24 mouse cellular contexts compared by ENCODE assay signal in genomic region chr3:105411776-105412175, GRCm38 (mm10). TPM values are rescaled to one million over a fixed set of nuclear protein-coding genes. Genes with fewer than 3 reads are reported as not detected.
DNase-seq lines count a peak whose midpoint lies in the region; ATAC-seq lines count a peak whose summit lies in the region.
"Had no signal": no experiment of that assay in that cellular context is flagged by ENCODE, and none has a peak within 500 bp of the region (broad histone marks: within the 10 kb centered on the region; RNA-seq: fewer than 3 reads in every experiment).

No protein-coding gene starts in this region.

- H3K9me3 ChIP-seq in forebrain, embryonic 16.5 days (ENCODE audit: control insufficient read depth, low read length): no peaks in the 10 kb centered on the region
- H3K9me3 ChIP-seq: embryonic facial prominence, embryonic 13.5 days; hindbrain, embryonic 12.5 days; megakaryocyte, embryonic 14.5 days; midbrain, embryonic 13.5 days; neural tube, embryonic 13.5 days had no signal

- no peaks in the 10 kb centered on the region for H3K36me3 ChIP-seq in forebrain, embryonic 16.5 days (ENCODE audit: control insufficient read depth, insufficient read depth)
- H3K36me3 ChIP-seq: embryonic facial prominence, embryonic 13.5 days; hindbrain, embryonic 12.5 days; midbrain, embryonic 13.5 days; neural tube, embryonic 13.5 days had no signal

- H3K4me2 ChIP-seq in forebrain, embryonic 16.5 days (ENCODE audit: low read length): no peak overlapping the region
- H3K4me2 ChIP-seq: embryonic facial prominence, embryonic 13.5 days; hindbrain, embryonic 12.5 days; liver, embryonic 11.5 days; midbrain, embryonic 13.5 days; neural tube, embryonic 13.5 days had no signal

- no peaks in the 10 kb centered on the region for H3K27me3 ChIP-seq in forebrain, embryonic 16.5 days (replicated peaks; ENCODE audit: control insufficient read depth, insufficient read depth, low read length)
- H3K27me3 ChIP-seq: embryonic facial prominence, embryonic 13.5 days; hindbrain, embryonic 12.5 days; midbrain, embryonic 13.5 days; neural tube, embryonic 13.5 days had no signal

- H3K4me1 ChIP-seq in forebrain, embryonic 16.5 days (replicated peaks; ENCODE audit: control insufficient read depth, insufficient read depth, low read length): peaks cover 10% of the 10 kb centered on the region
- H3K4me1 ChIP-seq: embryonic facial prominence, embryonic 13.5 days; megakaryocyte, embryonic 14.5 days had no signal

- DNase-seq in heart, adult 11 months: peak; percentile 55
- DNase-seq in heart, adult 8-10 months (ENCODE audit: low spot score): no peak
- DNase-seq in R1 (ENCODE audit: low read depth, low spot score): peak; percentile 12
- peak; percentile 72 to 76 for DNase-seq in cerebellum, adult 18-20 months
- peak; percentile 71 to 74 for DNase-seq in cerebellum, postnatal 14 days
- no peak for DNase-seq in lung, postnatal 25 days (ENCODE audit: low spot score)
- DNase-seq: embryo, embryonic 11 days; gastrocnemius, postnatal 25 days; heart, adult 2 months; kidney, adult 8-10 months; kidney, postnatal 10 days; liver, postnatal 0 days; lung, postnatal 10 days; thymus, postnatal 25 days had no signal

- no peak overlapping the region for H3K9ac ChIP-seq in forebrain, embryonic 16.5 days (replicated peaks; ENCODE audit: low read depth, low read length)
- H3K9ac ChIP-seq: embryonic facial prominence, embryonic 13.5 days; hindbrain, embryonic 12.5 days; liver, postnatal 0 days; midbrain, embryonic 13.5 days; neural tube, embryonic 13.5 days had no signal

- H3K4me3 ChIP-seq in forebrain, embryonic 16.5 days (replicated peaks; ENCODE audit: low read length): no peak overlapping the region
- H3K4me3 ChIP-seq: embryonic facial prominence, embryonic 13.5 days; heart, adult 2 months; hindbrain, embryonic 12.5 days; left cerebral cortex, adult 2 months; megakaryocyte, embryonic 14.5 days; midbrain, embryonic 13.5 days; neural tube, embryonic 13.5 days had no signal

- 77% methylated on average over 4 of the region's 4 CpGs for WGBS in forebrain, embryonic 16.5 days

- no peak overlapping the region for H3K27ac ChIP-seq in forebrain, embryonic 16.5 days (ENCODE audit: low read length)
- H3K27ac ChIP-seq: embryonic facial prominence, embryonic 13.5 days; heart, adult 2 months; hindbrain, embryonic 12.5 days; left cerebral cortex, adult 2 months; midbrain, embryonic 13.5 days; neural tube, embryonic 13.5 days had no signal

- no peak for ATAC-seq in forebrain, embryonic 16.5 days
- ATAC-seq: forebrain, embryonic 14.5 days; inflammation-experienced regulatory T-cells, adult 6 months; liver, postnatal 0 days; midbrain, embryonic 13.5 days had no signal

RNA-seq across cellular contexts. Expression of gene Kcnd3, which starts 40.4 kb away (rescaled TPM):
- 10 to 100 TPM; 10.1 to 14.5 (median 12.3) TPM for total RNA-seq in heart, adult 8-10 months (2022)
- 7.6 and 8.6 TPM in 2 replicates for polyA plus RNA-seq in forebrain, embryonic 16.5 days (2015; fragmentation: Nextera tagmentation; extraction: Ambion mirVana)
- polyA plus RNA-seq: inflammation-experienced regulatory T-cells, adult 6 months had no signal

Comparison
In these comparisons a context has a peak if more than half of its experiments do, and no peak if none do; other contexts are left out.
1. DNase-seq: peak in heart, adult 11 months (single experiment), R1 (single experiment), cerebellum, adult 18-20 months (2 of 2) and cerebellum, postnatal 14 days (2 of 2); none in heart, adult 8-10 months (single experiment) and lung, postnatal 25 days (single experiment).